Mouse (Mus musculus): ENCODE results near the gene Slc39a11. TPM values are rescaled to one million over a fixed set of nuclear protein-coding genes. Genes with fewer than 3 reads are reported as not detected.
"Not testable (repeated sequence)": the region's sequence is repeated elsewhere in the genome, so short reads cannot be mapped to it uniquely, and the experiment has no call there.

The Slc39a11 gene
- total RNA-seq, 4 experiments from 2014 or later: 14.6 to 16.7 (median 16.2) TPM

DNA sequence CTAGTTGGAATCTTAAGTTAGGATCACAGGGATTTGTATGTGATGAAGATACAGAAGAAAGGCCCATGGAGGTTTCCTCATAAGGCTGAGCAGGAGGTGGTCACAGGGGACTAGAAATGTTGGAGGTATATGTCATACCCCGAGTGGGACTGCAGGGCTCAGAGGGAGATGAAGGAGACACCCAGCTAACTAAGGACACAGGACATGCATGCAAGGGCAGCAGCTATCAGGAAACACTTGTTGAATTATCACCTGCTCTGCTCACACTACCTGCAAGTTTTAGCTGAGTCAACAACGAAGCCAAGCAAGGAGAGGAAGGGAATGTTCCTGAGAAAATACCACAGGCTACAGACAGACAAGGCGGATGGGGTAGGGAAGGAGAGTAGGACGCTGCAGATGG, 17.8 kb upstream of the Slc39a11 start:
- no peak for DNase-seq (ENCODE audit: low spot score in 2 of 2)

DNA sequence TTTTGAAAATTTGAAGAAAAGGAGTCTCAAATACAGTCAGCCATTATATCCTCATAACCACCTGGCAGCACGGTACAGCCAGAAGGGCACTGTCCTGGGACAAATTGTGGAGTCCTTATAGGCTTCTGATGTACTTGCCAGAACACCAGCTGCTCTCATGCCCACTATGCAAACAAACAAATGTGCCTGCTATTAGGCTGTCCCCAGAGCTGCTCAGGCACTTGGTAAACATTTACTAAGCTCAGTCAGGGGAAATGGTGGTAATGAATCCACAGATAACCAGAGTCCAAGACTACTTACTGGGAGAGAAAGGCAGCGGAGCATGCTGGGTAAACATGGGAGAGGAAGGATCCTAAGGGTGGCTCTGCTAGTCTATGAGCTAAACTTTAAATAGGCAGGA, 17.2 kb upstream of the Slc39a11 start:
- DNase-seq (ENCODE audit: low spot score in 2 of 2): no peak

DNA sequence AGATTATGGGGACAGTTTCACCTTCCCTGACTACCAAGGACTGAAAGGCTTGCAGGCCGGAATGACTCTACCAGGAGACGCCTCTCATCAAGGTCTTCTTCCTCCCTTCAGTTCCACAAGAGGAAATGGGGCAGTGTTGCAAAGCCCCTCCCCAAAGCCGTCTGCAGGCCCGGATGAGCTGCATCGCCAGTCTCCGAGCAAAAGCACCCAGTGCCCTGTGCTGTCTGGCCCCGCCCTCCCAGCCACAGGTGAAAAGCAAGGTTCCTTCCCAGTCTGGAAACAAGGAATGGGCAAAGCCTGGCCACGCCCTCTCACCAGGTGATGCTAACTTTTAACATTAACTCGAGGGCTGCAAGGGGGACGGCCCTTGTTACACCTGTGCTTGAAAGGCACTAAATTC, 16.8 kb upstream of the Slc39a11 start:
- no peak for DNase-seq (ENCODE audit: low spot score in 2 of 2)

DNA sequence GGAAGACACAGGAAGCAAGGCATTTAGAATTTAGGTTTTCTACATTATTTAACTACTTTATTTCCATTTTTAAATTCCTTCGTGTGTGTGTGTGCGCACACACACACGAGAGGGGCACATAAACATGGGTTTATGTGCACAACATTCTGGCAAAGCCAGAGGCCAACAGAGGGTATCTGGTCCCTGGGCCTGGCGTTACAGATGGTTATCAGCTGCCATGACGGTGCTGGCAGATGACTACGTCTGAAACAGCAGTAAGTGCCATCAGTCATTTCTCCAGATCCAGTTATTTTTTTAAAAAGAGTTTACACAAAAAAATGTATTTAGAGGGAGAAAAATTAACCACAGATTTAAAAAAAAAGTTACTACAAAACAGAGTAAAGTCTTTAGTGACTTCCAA, 16.3 kb upstream of the Slc39a11 start:
- no peak for DNase-seq (ENCODE audit: low spot score in 2 of 2)

DNA sequence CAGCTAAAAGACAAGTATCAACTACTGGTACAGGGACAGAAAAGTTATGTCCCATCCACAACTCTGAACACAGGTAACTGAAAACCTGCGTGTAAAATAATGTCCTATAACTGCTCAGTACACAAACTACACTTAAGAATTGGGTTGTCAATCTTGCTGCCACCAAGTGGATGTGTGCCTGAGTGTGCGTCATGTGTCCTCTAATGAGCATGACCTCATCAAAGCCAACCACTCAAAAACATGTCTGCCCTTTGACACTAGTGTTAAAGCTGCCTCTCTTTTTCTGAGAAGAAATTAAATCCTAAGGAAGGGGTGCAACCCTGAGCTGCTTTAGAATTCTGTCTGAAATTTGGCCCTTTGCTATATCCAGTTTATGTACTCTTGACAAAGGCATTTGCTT, 14.4 kb upstream of the Slc39a11 start:
- no peak for DNase-seq (ENCODE audit: low spot score in 2 of 2)

DNA sequence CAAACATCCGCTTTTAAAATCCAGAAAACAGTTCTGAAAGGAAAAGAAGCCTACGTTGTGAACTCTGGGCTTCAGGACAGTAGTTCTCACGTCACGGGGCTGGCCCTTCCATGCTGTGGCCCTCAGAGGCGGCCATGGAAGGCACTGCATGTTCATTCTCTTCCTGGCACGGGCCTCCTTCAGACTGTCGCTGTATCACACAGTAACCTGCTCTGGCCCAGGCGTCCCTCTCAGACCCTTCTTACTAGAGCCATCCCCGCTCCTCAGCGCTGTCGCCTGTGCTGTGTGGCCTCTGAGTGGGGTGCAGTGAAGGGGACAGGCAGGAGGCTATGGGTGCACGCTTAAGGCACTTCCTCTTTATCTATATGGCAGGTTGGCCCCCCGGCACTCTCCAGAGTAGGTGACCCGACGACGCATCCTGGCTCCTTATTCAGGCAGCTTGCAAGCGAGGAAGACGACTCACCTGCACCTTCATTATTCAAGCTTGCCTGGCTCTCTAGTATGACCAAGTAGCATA, 12.0 kb upstream of the Slc39a11 start:
- no peak for DNase-seq (ENCODE audit: low spot score in 2 of 2)

DNA sequence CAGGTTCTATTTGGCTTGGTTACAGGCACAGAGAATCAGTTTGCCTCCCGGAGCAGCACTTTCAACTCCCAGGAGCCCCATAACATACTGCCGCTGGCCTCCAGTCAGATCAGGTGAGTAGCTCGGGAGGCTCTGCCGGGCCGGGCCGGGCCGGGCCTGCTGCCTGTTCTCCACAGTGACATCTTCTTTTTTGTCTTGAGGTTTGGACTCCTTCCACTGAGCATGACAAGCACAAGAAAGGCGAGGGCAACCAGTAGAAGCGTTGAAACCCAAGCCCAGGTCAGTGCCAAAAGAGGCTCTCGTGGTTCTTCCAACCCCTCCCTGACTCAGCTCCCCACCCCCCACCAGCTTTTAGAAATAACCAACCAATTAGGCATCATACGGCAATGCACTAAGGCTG, 11.1 kb upstream of the Slc39a11 start:
- DNase-seq (ENCODE audit: low spot score in 2 of 2): no peak

DNA sequence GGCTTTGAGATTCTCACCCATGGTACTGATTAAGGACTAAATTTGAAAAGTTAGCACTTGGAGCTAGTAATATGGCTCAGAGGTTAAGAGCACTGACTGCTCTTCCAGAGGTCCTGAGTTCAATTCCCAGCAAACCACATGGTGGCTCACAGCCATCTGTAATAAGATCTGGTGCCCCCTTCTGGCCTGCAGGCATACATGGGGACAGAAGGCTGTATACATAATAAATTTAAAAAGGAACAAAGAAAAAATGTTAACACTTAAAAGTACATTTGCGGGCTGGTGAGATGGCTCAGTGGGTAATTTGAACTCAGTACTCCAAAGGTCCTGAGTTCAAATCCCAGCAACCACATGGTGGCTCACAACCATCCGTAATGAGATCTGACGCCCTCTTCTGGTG, 10.3 kb upstream of the Slc39a11 start:
- DNase-seq (ENCODE audit: low spot score in 2 of 2): not testable (repeated sequence)

DNA sequence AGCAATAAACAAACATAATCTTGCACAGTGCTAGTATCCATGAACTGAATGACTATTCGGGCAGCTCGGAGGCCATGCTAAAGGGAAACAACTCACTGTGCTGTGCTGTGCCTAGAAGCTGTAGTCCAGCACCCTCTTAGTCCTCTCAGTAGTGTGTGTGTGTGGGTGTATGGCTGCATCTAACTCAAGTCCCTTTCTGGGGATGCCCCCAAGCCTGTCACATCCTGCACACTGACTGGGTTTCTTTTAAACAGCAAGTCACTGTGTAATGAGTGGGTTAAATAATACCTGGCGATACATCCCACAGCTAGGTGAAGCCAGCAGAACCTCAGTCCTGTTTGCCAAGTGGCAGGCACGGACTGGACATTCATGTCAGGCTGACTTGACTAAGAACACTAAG, 8.9 kb upstream of the Slc39a11 start:
- DNase-seq (ENCODE audit: low spot score in 2 of 2): no peak

DNA sequence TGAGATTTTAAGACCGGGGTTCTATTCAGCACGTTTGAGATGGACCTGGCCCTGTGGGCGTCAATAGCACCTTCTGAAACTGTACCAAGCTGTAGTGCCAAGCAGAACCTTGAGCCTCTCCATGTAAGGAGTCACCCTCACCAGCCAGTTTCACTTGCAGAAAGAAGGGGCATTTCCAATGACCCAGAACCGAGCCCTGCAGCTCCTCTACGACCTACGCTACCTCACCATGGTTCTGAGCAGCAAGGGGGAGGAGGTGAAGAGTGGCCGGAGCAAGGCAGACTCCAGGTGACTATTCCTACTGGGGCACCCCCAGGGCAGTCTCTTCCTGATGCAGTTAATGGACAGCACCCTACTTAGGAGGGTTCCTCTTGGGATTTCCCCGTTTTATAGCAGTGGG, 8.4 kb upstream of the Slc39a11 start:
- no peak for DNase-seq (ENCODE audit: low spot score in 2 of 2)

DNA sequence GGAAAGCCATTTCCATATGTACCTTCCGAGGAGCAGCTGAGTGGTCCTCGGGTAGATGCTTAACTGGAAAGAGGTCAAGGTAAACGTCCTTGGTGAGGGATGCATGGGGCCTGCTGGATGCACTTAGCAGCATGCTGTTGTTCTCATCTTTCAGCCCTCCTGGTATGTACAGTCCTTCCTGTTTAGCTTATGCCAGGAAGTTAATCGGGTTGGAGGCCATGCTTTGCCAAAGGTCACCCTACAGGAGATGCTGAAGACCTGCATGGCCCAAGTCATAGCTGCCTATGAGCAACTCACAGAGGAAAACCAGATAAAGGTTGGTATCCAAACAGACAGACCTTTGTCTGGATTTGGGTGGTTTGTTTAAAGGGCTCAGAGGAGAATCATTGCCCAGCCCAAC, 7.3 kb upstream of the Slc39a11 start:
- DNase-seq (ENCODE audit: low spot score in 2 of 2): no peak

DNA sequence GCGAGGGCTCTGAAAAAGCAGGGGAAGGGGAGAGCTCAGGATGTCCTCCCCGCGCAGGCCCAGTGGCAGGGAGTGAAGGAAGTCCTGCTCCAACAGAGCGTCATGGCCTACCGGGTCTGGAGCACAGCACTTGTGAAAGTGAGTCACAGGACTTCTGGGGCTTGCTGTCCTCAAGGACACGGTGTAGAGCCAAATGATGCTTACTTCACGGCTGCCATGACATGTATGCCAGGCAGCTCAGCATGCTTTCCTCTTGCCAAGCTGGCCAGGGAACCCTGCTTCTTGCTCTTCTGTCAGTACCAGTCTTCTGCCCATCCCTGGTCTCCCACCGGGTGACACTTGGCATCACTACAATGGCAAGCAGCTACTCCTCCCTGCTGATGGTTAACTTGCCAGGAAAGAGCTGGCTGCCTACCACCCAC, 6.6 kb upstream of the Slc39a11 start:
- no peak for DNase-seq (ENCODE audit: low spot score in 2 of 2)

DNA sequence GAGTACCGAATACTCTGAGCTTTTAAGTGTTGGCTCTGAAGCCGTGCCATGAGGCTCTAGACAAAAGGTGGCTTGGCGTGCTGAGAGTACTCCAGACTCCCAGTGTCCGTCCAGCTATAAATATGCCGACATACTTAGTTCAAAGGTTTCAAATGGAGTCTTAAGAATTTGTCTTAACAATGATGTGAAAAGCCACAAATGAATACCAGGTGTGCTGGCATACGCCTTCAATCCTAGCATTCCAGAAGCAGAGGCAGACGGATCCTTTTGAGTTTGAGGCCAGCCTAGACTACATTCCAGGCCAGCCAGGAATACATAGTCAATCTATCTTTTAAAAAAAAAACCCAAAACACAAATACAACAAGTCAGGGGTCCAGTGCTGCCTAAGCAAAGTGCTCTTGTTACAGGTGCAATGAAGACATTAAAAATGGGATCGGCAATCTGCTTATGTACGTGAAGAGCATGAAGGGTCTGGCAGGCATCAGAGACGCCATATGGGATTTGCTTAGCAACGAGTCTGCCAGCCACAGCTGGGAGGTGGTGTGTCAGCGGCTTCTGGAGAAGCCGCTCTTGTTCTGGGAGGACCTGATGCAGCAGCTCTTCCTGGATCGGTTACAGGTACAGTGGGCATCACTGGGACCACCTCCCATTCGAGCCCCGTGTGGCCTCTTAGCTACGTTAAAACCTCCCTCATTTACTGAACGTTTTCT, 4.8 kb upstream of the Slc39a11 start:
- peak in 1 of 2 experiments; percentile 62 for DNase-seq (ENCODE audit: low spot score in 2 of 2)

DNA sequence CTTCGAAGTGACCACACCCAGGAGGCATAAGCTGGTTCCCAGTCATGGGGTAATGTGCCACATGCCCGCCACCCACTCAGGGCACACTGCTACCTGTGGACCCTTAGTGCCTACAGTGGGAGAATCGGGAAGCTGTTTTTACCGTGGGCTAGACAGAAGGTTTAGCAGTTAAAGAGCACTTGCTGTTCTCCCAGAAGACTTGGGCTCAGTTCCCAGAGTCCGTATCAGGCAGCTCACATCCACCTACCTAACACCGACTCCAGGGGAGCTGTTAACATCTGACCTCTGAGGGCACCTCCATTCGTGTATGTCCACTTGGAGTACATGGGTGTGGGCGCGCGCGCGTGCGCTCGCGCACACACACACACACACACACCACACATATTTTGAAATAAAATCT, 4.2 kb upstream of the Slc39a11 start:
- DNase-seq (ENCODE audit: low spot score in 2 of 2): peak in 1 of 2 experiments; percentile 11

DNA sequence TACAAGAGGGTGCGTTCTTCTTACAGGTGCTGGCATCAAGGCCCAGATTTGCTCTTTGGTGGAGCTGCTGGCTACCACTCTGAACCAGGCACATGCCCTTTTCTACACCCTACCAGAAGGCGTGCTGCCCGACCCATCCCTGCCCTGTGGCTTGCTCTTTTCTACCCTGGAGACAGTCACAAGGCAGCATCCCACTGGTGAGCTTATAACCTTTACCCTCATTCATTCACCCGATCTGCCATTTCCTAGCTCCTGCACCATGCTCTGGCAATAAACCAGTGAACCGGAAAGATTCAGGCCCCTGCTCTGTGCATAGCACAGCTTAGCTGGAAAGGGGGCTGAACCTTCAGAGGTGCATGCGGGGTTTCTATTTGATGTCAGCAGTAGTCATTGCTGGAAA, 2.6 kb upstream of the Slc39a11 start:
- DNase-seq (ENCODE audit: low spot score in 2 of 2): no peak

DNA sequence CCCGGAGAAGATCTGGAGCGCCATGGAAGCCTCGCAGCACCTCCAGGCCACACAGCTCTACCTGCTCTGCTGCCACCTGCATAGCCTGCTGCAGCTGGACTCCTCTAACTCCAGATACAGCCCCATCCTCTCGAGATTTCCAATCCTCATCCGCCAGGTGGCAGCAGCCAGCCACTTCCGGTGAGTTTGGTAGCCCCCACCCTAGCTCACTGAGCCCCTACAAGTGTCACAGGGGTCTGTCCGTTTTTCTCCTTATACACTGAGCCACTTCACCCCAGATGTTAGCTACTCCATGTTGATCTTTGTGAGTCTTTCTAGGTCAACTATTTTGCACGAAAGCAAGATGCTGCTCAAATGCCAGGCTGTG, 2.0 kb upstream of the Slc39a11 start:
- no peak for DNase-seq (ENCODE audit: low spot score in 2 of 2)

DNA sequence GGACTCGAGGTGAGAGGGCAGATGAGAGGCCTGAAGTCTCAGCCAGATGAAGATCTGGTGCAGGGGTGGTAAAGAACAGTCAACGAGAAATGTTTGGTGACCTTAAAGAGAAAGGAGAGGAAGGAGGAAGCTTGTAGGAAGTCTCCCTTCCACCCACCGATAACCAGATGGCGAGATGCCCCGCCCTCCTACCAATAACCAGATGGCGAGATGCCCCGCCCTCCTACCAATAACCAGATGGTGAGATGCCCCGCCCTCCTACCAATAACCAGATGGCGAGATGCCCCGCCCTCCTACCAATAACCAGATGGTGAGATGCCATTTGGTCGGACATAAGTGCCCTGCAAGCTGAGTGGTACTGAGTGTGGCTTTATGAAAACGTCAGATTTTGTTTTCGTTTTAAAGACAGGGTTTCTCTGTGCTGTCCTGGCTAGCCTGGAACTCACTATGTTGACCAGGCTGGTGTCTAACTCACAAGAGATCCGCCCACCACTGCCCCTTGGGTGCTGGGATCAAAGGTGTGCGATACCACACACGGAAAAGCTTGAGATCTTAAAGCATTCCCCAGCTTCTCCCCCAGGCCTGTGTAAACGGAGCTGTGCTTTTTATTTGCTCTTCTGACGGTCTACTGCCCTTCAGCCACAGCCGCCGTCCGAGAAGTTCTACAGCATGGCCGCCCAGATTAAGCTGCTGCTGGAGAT, 1.5 kb upstream of the Slc39a11 start:
- DNase-seq (ENCODE audit: low spot score in 2 of 2): peak in 1 of 2 experiments; percentile 9

DNA sequence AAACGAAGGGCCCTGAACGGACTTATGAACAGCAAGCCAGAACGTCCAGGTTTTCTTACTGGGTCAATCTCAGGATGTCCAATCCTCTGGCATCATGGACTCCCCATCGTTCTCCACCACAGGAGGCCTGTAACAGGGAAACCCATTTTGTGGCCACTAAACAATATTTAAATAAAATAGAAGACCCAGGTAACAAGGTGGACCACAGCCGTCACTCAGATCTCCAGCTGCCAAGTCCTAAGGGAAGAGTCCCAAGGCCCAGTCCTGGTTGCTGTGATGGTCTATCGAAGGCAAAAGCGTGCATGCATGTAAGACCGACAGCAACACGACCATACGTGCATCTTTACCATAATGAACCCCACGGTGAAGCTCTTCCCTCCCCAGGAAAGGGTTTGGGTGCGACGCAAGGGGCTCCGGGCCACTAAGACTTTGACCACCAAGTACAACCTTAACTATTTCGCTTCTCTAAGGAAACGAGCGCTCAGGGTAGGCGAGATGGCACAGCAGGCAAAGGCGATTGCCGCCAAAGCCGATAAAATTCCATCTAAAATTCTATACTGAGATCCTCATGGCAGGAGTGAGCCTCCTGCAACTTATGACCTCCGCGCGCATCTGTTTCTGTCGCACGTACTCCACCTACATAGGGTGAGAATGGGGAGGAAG, 1.1 kb downstream of the Slc39a11 start, which contains the start of gene Cog1:
Cog1 (plus strand) TSS at position 480 of the 663 bp plus-strand sequence.
- no peak for DNase-seq (ENCODE audit: low spot score in 2 of 2)

DNA sequence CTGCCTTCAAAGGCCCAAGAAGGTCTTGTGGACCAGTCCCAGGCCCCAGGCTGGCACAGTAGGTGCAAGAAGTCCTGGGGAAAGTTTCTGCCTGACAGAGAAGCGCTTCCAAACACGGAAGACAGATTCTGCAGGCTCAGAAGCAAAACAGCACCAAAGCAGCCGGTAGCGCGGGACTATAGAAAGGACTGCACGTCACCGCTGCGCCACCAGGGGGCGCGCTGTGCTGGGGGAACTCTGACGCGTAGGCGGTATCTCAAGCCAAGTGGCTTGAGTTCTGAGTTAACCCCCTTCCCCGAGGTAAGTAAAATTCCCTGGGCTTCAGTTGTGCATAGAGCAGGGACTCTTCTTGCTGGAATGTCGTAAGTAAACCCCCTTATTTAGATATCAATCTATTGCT, 1.7 kb downstream of the Slc39a11 start:
- DNase-seq (ENCODE audit: low spot score in 2 of 2): peak; percentile 62 to 85

DNA sequence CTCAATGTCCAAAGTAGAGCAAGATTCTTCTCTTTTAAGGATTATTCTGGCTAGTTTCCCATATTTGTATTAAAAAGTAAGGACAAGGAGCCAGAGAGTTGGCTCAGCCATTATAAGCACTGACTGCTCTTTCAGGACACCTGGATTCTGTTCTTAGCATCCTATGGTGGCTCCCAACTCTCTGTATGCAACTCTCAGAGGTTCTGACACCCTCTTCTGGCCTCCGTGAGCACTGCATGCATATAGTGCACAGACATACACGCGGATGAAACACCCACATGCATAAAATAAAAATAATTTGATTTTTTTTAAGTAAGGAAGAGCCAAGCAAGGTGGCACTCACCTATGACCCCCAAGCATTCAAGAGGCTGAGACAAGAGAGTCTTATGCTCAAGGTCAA, 4.7 kb downstream of the Slc39a11 start:
- no peak for DNase-seq (ENCODE audit: low spot score in 2 of 2)

DNA sequence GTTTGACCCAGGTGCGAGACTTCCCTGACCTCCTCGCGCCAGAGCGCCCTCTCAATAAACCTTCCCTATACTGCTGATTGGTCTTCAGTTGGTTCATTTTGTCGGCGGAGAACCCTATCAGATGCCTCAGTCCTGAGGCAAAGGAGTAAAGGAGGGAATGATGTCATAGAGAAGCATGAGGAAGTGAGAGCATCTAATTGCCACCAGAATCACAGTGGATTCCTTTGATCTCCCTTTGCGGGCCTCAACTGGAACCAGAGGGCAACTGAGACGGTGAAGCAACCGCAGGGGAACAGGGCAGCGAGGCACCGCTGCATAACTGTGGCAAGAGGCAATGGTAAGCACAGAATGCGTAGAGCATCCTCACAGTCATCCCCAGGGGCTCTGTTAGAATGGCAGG, 11.2 kb downstream of the Slc39a11 start:
- no peak for DNase-seq (ENCODE audit: low spot score in 2 of 2)

DNA sequence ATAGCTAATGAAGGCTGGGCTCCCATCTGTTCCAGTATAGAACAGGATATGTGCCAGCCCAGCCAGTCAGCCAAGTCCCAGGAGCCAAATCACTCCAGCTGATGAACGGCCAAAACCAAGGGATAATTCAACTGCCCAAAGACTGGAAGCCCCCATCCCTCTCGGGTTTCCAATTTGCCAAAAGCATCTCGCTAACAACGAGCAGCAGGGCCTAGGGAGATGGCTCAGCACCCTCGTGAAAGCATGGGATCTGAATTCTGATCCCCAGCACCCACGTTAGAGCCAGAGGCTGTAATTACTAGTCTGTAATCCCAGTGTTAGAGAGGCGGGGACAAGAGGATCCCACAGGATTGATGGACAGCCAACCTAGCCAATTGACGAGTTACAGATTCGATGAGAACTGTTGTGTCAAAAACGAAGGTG, 15.2 kb downstream of the Slc39a11 start:
- no peak for DNase-seq (ENCODE audit: low spot score in 2 of 2)
